Mouse (Mus musculus) E14TG2a.4 (cell line): Measurements from ENCODE around the gene Tmem86b.

Source experiments
- CTCF ChIP-seq: conservative IDR thresholded peaks from 2 replicates; pipeline ENCODE4 v1.5.1; 2014; ENCODE audit warnings: low read length
- NANOG ChIP-seq: IDR thresholded peaks from 2 replicates; pipeline ENCODE4 v1.6.1; 2014; ENCODE audit warnings: borderline replicate concordance, low read length, mixed read lengths
- POU5F1 ChIP-seq: IDR thresholded peaks from 2 replicates; pipeline ENCODE4 v1.6.1; 2014; ENCODE audit warnings: low read length, borderline replicate concordance

GRCm38 (mm10) chr7:4656818-4657217 is 25.6 kb upstream of the Tmem86b start:
- TF ChIP-seq CTCF (no peak), POU5F1 (no peak), NANOG (no peak)
